Mouse (Mus musculus) c-Kit-positive CD71-negative TER-119-negative erythroid progenitor cells, embryonic 14.5 days (primary cell): Measurements from ENCODE around the gene Map3k11.

Experiments used
- DNase-seq: peaks from one replicate; pipeline ENCODE4 v3.0.0-alpha.2; 2013; ENCODE audit warnings: low read depth

The Map3k11 gene

GRCm38 (mm10) chr19:5739446-5739845 is 50.9 kb downstream of the Map3k11 start:
- no peak for DNase-seq

- no peak for DNase-seq
Observed at GRCm38 (mm10) chr19:5740320-5741317, 52.1 kb downstream of the Map3k11 start, which contains the start of gene Ltbp3. Gene Ltbp3 (plus strand): TSS chr19:5740904.

GRCm38 (mm10) chr19:5741641-5742240 is 53.2 kb downstream of the Map3k11 start:
- no peak for DNase-seq

- DNase-seq, result no peak
Observed at GRCm38 (mm10) chr19:5742241-5742641, 53.7 kb downstream of the Map3k11 start.

DNA sequence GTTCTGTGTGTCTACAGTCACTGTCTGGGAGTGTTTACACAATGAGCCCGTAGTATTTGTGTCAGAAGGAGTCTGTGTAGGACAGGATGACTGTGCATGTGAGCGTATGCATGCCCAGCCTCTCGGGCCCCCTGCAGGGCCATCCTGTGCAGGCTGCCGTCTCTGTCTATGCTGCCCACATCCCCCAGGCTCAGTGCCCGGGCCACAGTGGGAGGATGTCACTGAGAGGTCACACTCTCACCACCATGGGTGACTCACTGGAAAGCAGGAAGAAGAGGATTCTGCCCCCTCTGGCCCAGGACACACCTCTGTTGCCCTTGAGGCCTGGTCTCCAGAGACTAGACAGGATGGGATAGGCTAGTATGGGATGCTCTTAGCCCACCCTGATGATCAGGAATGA is 55.0 kb downstream of the Map3k11 start:
- no peak for DNase-seq

DNA sequence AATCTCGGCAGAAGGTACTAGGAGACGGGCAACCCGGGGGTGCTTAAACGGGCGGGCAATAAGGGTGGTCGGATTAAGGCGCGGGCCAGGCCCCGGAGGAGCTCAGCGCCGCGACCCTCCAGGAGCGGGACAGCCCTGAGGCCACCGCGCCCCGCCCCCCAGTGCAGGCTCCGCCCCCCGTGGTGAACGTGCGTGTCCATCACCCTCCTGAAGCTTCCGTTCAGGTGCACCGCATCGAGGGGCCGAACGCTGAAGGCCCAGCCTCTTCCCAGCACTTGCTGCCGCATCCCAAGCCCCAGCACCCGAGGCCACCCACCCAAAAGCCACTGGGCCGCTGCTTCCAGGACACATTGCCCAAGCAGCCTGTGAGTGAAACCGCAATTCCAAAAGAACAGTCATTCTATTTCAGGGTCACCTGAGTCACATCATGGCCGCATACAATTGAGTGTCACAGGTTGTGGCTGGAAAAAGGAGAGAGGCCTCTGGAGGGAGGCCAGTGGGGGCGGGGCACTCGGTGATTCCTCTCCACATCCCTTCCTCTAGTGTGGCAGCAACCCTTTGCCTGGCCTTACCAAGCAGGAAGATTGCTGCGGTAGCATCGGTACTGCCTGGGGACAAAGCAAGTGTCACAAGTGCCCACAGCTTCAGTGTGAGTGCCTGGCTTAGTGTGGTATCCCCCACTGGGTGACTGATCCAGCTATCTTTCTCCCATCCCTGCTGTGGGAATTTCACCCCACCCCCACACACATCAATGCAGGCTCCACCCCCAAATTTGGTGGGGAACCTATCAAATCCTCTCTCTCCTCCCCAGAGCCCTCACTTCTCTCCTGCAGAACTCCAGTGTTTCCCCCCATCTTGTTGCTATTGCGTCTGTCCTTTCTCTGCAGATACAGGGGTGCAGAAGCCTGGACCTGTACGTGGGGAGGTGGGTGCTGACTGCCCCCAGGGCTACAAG is 57.5 kb downstream of the Map3k11 start:
- no peak for DNase-seq

- DNase-seq, result no peak
Observed at GRCm38 (mm10) chr19:5746907-5747363, 58.4 kb downstream of the Map3k11 start.

DNA sequence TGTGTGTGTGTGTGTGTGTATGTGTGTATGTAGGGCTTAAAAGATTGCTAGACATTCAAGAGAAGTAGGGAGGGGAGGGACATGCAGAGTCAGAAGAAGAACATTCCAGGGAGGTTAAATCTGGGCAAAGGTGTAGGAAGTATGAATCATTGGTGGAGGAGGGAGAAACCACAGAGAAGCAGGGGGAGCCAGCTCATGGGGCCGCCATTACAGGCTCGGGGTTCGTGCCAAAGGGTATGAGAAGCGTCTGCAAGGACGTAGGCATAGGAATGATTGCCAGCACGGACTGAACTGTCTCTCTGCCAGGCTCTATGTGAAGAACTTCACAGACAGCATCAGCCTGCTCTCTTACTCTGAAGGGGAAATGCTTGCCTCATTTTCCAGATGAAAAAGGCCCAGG is 60.9 kb downstream of the Map3k11 start:
- no peak for DNase-seq

DNA sequence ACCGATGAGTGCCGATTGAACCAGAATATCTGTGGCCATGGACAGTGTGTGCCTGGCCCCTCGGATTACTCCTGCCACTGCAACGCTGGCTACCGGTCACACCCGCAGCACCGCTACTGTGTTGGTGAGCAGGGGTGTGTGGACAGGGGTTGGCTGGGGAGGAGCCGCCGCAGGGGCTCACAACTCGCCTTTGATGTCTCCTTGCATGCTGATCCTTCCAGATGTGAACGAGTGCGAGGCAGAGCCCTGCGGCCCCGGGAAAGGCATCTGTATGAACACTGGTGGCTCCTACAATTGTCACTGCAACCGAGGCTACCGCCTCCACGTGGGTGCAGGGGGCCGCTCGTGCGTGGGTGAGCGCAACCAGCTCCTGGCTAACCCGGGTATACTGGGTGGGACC is 62.4 kb downstream of the Map3k11 start:
- DNase-seq, result no peak

GRCm38 (mm10) chr19:5751742-5752141 is 63.2 kb downstream of the Map3k11 start:
- no peak for DNase-seq
